Mouse (Mus musculus) bone marrow macrophage, adult 2 months (primary cell): ENCODE measurements at regions not wholly inside any gene's neighbourhood (a gene's known extent, or its start where the extent isn't known, plus 50 kb on each side); places are given as distances from the start of the nearest gene placed in this dataset.

Experiments used
- H3K27ac ChIP-seq: 2 replicates; pipeline ENCODE4 v1.5.1; 2012; ENCODE audit warnings: low read depth, low read length; ENCODE audit not compliant: insufficient read depth
- H3K4me1 ChIP-seq: 2 replicates; pipeline ENCODE4 v1.6.1; 2012; ENCODE audit warnings: low read length; ENCODE audit not compliant: control insufficient read depth, insufficient read depth
- H3K4me3 ChIP-seq: 2 replicates; pipeline ENCODE4 v1.5.1; 2012; ENCODE audit warnings: mild to moderate bottlenecking, low read length, moderate library complexity; ENCODE audit not compliant: insufficient read depth
- CTCF ChIP-seq: IDR thresholded peaks from 2 replicates; pipeline ENCODE4 v1.5.1; 2012; ENCODE audit warnings: low read depth, mild to moderate bottlenecking, low read length, moderate library complexity
- POLR2A ChIP-seq: IDR thresholded peaks from 2 replicates; pipeline ENCODE4 v1.6.1; 2012; ENCODE audit warnings: mild to moderate bottlenecking, low read depth, low read length, borderline replicate concordance

- Histone ChIP-seq H3K4me3 (no peak overlapping the region), H3K27ac (no peak overlapping the region), H3K4me1 (no peaks in the 10 kb centered on the region)
- no peak for TF ChIP-seq CTCF
- no peak for TF ChIP-seq POLR2A
Measured at GRCm38 (mm10) chr5:15849520-15849919, 85.0 kb upstream of the Cacna2d1 start.

DNA sequence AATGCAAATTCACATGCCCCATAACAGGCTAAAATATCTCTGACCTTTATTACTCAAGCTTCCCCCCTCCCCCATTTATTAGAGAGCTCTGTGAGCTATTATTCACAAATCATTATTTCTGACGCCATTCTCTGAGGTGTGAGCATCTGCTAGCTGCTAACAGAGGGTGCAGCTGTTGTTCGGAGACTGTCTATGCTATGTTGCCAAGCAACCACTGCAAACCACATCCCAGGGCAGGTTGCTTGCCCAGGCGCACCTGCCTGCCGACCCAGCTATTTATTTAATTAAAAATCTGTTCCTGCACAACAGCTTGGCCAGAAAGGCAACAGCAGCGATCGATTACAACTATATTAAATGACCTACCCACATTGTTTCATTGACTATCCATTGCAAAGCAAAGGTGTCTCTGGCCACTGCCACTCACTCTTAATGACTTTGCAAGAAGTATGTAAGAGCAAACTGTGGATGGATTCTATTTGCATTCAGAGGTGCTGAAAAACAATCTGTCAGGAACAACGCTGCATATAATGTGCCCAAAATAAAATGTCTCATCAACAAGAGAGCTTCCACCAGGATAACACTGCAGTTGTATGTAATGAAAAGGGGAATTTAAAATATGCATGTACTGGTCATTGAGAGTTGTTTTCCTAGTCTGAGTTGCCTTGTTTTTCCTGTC is 84.2 kb upstream of the Cacna2d1 start:
- TF ChIP-seq POLR2A = no peak
- no peak for TF ChIP-seq CTCF

GRCm38 (mm10) chr5:15854752-15855151 is 79.7 kb upstream of the Cacna2d1 start:
- Histone ChIP-seq H3K4me1 (no peaks in the 10 kb centered on the region), H3K4me3 (no peak overlapping the region), H3K27ac (no peak overlapping the region)
- TF ChIP-seq POLR2A (no peak), CTCF (no peak)

More for the DNA sequence above, 84.2 kb upstream of the Cacna2d1 start:
- H3K4me1 ChIP-seq = no peaks in the 10 kb centered on the region
- no peak overlapping the region for H3K4me3 ChIP-seq
- no peak overlapping the region for H3K27ac ChIP-seq

- no peaks in the 10 kb centered on the region for H3K4me1 ChIP-seq
- TF ChIP-seq POLR2A (no peak), CTCF (no peak)
- no peak overlapping the region for H3K27ac ChIP-seq
- no peak overlapping the region for H3K4me3 ChIP-seq
Measured at GRCm38 (mm10) chr5:15857034-15857433, 77.5 kb upstream of the Cacna2d1 start.

DNA sequence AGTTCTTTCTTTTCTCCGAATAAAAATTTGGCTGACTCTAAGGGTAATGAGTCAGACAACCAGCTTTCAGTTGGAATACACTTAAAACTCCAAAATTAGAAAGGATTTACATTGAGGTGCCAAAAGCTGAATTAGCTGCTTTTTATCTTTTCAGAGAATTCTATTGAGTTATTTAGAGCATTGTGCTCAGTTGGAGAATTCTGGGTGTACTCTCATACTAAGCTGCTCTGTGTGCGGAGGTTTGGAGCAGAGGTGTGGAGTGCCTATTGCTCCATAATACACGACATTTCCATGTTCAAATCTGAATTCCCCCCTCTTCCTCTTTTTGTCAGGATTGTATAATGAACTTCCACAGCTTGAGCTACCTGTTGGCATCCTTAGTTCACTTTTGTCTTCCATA is 60.4 kb upstream of the Cacna2d1 start:
- no peak overlapping the region for H3K4me3 ChIP-seq
- no peaks in the 10 kb centered on the region for H3K4me1 ChIP-seq
- no peak overlapping the region for H3K27ac ChIP-seq
- TF ChIP-seq POLR2A (no peak), CTCF (no peak)

DNA sequence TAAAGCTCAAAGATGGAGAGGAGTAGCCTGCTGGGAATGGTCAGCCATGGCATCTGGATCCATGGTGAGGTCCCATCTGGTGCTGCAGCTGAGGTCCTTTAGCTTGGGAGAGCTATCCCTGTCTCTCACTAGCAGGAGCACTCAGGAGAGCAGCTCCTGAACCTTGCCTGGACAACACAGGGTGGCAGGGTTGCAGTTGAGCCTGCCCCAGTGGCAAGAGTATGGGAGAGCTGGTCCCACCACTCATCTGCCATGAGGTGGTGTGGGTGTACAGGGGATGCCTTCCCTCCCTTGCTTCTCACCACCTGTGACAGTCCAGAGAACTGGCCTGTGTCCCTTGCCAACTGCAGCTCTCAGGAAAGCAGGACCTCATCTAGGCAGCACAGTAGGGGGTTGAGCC is 51.5 kb upstream of the Cacna2d1 start:
- no peak for TF ChIP-seq POLR2A
- TF ChIP-seq CTCF = no peak
- no peaks in the 10 kb centered on the region for H3K4me1 ChIP-seq
- H3K4me3 ChIP-seq = no peak overlapping the region
- H3K27ac ChIP-seq = no peak overlapping the region
